Mouse (Mus musculus) hindbrain, embryonic 11.5 days (tissue): ENCODE measurements around the gene Sox5. TPM values are rescaled to one million over a fixed set of nuclear protein-coding genes. Genes with fewer than 3 reads are reported as not detected.

Experiments
- ATAC-seq: fragments of 200-750 bp; cut with Nextera tagmentation; 2 replicates; pipeline ENCODE4 v1.8.0; 2017; ENCODE audit warnings: mild to moderate bottlenecking, moderate TSS enrichment, moderate library complexity; ENCODE audit not compliant: low FRiP score
- DNase-seq: peaks from one replicate; pipeline ENCODE4 v3.0.0-alpha.2; 2015; ENCODE audit warnings: low spot score
- H3K27ac ChIP-seq: fragments of 300-500 bp; sonication (generic); 2 replicates; pipeline ENCODE4 v1.5.1; 2014; ENCODE audit warnings: mild to moderate bottlenecking, low read depth, low read length
- H3K27me3 ChIP-seq: fragments of 300-500 bp; sonication (generic); 2 replicates; pipeline ENCODE4 v1.6.1; 2014; ENCODE audit warnings: mild to moderate bottlenecking, low read length, moderate library complexity, mixed read lengths; ENCODE audit not compliant: control insufficient read depth, insufficient read depth
- H3K36me3 ChIP-seq: fragments of 300-500 bp; sonication (generic); 2 replicates; pipeline ENCODE4 v1.6.1; 2014; ENCODE audit warnings: mild to moderate bottlenecking, low read length, moderate library complexity, mixed read lengths; ENCODE audit not compliant: control insufficient read depth, insufficient read depth
- H3K4me1 ChIP-seq: fragments of 300-500 bp; sonication (generic); replicated peaks from 2 replicates; pipeline ENCODE4 v1.6.1; 2014; ENCODE audit warnings: low read length, mixed read lengths; ENCODE audit not compliant: control insufficient read depth, insufficient read depth
- H3K4me2 ChIP-seq: fragments of 300-500 bp; sonication (generic); replicated peaks from 2 replicates; pipeline ENCODE4 v1.6.1; 2014; ENCODE audit warnings: mild to moderate bottlenecking, low read depth, low read length
- H3K4me3 ChIP-seq: fragments of 300-500 bp; sonication (generic); 2 replicates; pipeline ENCODE4 v1.5.1; 2014; ENCODE audit warnings: low read depth, low read length
- H3K9ac ChIP-seq: fragments of 300-500 bp; sonication (generic); 2 replicates; pipeline ENCODE4 v1.6.1; 2014; ENCODE audit warnings: low read depth, low read length
- H3K9me3 ChIP-seq: fragments of 300-500 bp; sonication (generic); 2 replicates; pipeline ENCODE4 v1.6.1; 2016; ENCODE audit warnings: low read length; ENCODE audit not compliant: control insufficient read depth
- WGBS: fragments of 180-500 bp; shearing (Covaris S2); extraction: QIAGEN DNeasy Blood & Tissue Kit; methylation state at CpG from one replicate; pipeline ENCODE4 v1.1.7; 2014; 5-methylcytosine and 5-hydroxymethylcytosine counted together
- polyA plus RNA-seq: library from polyadenylated mRNA; unstranded; fragments of >200 nt; fragmentation: Nextera tagmentation; extraction: Ambion mirVana; gene quantifications from 2 replicates; pipeline ENCODE4 v1.2.1, GENCODE M21; 2014

The Sox5 gene
- polyA plus RNA-seq, 1 experiment from 2014 or later = 35.0 TPM

DNA sequence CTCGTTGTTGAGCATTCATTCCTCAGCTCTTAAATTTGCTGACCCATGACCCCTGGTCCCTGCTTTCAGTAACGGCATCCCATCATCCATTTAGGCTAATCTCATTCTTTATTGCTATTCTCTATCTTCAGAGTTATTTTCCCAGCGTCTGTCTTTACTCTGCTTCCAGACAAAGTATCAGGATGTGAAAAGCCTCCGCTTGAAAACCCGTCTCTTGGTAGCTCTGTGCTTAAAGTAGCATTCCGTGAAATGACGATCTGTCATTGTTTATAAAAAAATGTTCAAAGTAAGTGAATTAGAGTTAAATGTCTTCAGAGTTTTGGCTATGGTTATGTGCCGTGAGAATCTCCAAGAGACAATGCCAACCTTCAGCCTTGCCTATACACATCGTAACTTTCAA, 915.2 kb downstream of the Sox5 start:
- ATAC-seq = no peak
- H3K4me1 ChIP-seq = no peaks in the 10 kb centered on the region; the same call in 1 of the 2 replicates
- no peaks in the 10 kb centered on the region for H3K9me3 ChIP-seq
- H3K27me3 ChIP-seq = no peaks in the 10 kb centered on the region
- WGBS = 82% methylated on average over 9 of the region's 9 CpGs
- H3K36me3 ChIP-seq = no peaks in the 10 kb centered on the region
- no peak overlapping the region for H3K9ac ChIP-seq
- DNase-seq = no peak
- H3K27ac ChIP-seq = no peak overlapping the region
- no peak overlapping the region for H3K4me3 ChIP-seq
- no peak overlapping the region for H3K4me2 ChIP-seq

GRCm38 (mm10) chr6:143862611-143863110, 919.1 kb downstream of the Sox5 start:
- 87% methylated on average over 6 of the region's 6 CpGs for WGBS
- DNase-seq = no peak

GRCm38 (mm10) chr6:143860036-143860435, 921.7 kb downstream of the Sox5 start:
- no peaks in the 10 kb centered on the region for H3K9me3 ChIP-seq
- WGBS = 87% methylated on average over 7 of the region's 7 CpGs
- H3K36me3 ChIP-seq = no peaks in the 10 kb centered on the region
- no peak overlapping the region for H3K9ac ChIP-seq
- H3K4me3 ChIP-seq = no peak overlapping the region
- no peaks in the 10 kb centered on the region for H3K27me3 ChIP-seq
- ATAC-seq (no peak), DNase-seq (no peak)
- no peak overlapping the region for H3K4me2 ChIP-seq
- H3K27ac ChIP-seq = no peak overlapping the region
- H3K4me1 ChIP-seq = no peaks in the 10 kb centered on the region; the same call in 1 of the 2 replicates

More at GRCm38 (mm10) chr6:143862611-143863110, 919.1 kb downstream of the Sox5 start:
- H3K36me3 ChIP-seq = no peaks in the 10 kb centered on the region
- H3K4me3 ChIP-seq = no peak overlapping the region
- H3K4me2 ChIP-seq = no peak overlapping the region
- H3K27me3 ChIP-seq = no peaks in the 10 kb centered on the region
- no peak overlapping the region for H3K9ac ChIP-seq
- H3K27ac ChIP-seq = no peak overlapping the region
- no peak for ATAC-seq
- no peaks in the 10 kb centered on the region for H3K9me3 ChIP-seq
- no peaks in the 10 kb centered on the region; the same call in 1 of the 2 replicates for H3K4me1 ChIP-seq

DNA sequence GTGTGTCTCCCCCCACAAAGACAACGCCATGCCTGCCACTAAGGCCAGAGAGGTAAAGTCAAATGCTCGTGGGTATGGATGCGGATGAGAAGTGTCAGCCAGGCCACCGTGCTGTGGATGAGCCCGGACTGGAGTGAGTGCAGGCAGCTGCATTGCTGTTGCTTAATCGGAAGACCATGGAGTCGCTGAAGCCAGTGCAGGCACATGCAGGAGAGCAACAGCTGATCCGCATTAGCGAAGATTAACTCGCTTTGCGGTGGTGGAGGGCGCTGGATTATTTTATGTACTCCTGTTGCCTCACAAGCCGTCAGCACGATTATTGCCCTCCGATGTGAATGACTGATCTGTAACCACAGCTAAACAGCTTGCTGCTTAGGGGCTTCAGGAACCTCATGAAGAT, 922.2 kb downstream of the Sox5 start:
- no peaks in the 10 kb centered on the region; the same call in 1 of the 2 replicates for H3K4me1 ChIP-seq
- ATAC-seq (no peak), DNase-seq (no peak)
- H3K27ac ChIP-seq = no peak overlapping the region
- H3K27me3 ChIP-seq = no peaks in the 10 kb centered on the region
- no peak overlapping the region for H3K9ac ChIP-seq
- no peaks in the 10 kb centered on the region for H3K36me3 ChIP-seq
- no peak overlapping the region for H3K4me3 ChIP-seq
- no peaks in the 10 kb centered on the region for H3K9me3 ChIP-seq
- WGBS = 88% methylated on average over 15 of the region's 15 CpGs
- H3K4me2 ChIP-seq = no peak overlapping the region

GRCm38 (mm10) chr6:143858551-143858950, 923.2 kb downstream of the Sox5 start:
- H3K4me1 ChIP-seq = no peaks in the 10 kb centered on the region; the same call in 1 of the 2 replicates
- no peak overlapping the region for H3K9ac ChIP-seq
- no peaks in the 10 kb centered on the region for H3K36me3 ChIP-seq
- H3K4me2 ChIP-seq = no peak overlapping the region
- no peak overlapping the region for H3K27ac ChIP-seq
- H3K4me3 ChIP-seq = no peak overlapping the region
- no peaks in the 10 kb centered on the region for H3K9me3 ChIP-seq
- DNase-seq = no peak
- no peaks in the 10 kb centered on the region for H3K27me3 ChIP-seq
- ATAC-seq = no peak
- 91% methylated on average over 2 of the region's 2 CpGs for WGBS

DNA sequence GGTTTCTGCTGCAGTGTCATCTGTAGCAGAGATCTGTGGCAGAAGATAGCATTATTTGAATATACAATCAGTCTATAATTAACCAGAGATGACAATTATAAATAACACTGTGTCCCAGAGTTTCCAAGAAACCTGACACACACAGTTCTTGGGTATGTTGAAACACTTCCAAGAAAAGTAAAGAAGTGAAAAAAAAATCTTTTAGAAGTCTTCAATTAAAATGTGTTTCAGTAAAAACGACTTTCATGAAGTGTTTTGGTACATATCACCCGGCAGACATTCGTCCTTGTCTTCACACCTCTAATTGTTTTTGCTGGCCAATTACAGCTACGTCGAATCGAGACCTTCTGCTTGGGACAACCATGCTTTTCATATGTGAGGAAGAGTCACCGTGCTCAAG, 924.4 kb downstream of the Sox5 start:
- no peak overlapping the region for H3K9ac ChIP-seq
- DNase-seq (no peak), ATAC-seq (no peak)
- H3K36me3 ChIP-seq = no peaks in the 10 kb centered on the region
- 90% methylated on average over 7 of the region's 7 CpGs for WGBS
- H3K27me3 ChIP-seq = no peaks in the 10 kb centered on the region
- no peak overlapping the region for H3K4me3 ChIP-seq
- H3K4me2 ChIP-seq = no peak overlapping the region
- H3K27ac ChIP-seq = no peak overlapping the region
- H3K4me1 ChIP-seq = no peaks in the 10 kb centered on the region; the same call in 1 of the 2 replicates
- no peaks in the 10 kb centered on the region for H3K9me3 ChIP-seq

DNA sequence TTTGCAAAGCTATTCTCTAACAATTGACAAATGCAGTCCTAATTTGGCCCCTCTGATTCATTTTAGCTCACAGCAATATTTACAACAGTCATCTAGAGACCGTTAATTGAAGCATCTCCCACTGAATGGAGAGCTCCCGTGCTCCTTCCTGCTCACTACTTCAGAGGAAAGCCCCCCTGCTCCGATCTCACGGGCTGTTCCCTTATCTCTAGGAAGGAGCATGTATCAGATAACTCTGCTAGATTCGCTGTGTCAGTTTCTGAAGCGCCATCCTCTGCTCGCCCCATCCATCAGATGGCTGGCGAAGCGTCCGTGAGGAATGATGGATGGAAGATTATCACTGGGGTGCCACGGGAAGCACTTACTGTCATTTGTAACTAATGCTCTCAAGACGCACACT, 926.4 kb downstream of the Sox5 start:
- DNase-seq (peak; percentile 11), ATAC-seq (0 out of 2 replicates have a peak, but pooled peaks have one; percentile 30)
- Histone ChIP-seq H3K27ac (no peak overlapping the region), H3K4me3 (no peak overlapping the region), H3K4me1 (no peaks in the 10 kb centered on the region), H3K9me3 (no peaks in the 10 kb centered on the region), H3K36me3 (no peaks in the 10 kb centered on the region), H3K9ac (no peak overlapping the region), H3K4me2 (no peak overlapping the region), H3K27me3 (no peaks in the 10 kb centered on the region)
- WGBS = 52% methylated on average over 12 of the region's 12 CpGs

- Histone ChIP-seq H3K9ac (no peak overlapping the region), H3K27me3 (no peaks in the 10 kb centered on the region), H3K4me1 (no peaks in the 10 kb centered on the region), H3K27ac (no peak overlapping the region), H3K36me3 (no peaks in the 10 kb centered on the region), H3K4me3 (no peak overlapping the region), H3K4me2 (no peak overlapping the region), H3K9me3 (no peaks in the 10 kb centered on the region)
- DNase-seq = no peak
- WGBS = 89% methylated on average over 3 of the region's 3 CpGs
- no peak for ATAC-seq
These were observed 927.7 kb downstream of the Sox5 start for GRCm38 (mm10) chr6:143854031-143854430.

GRCm38 (mm10) chr6:143845761-143846160, 936.0 kb downstream of the Sox5 start:
- no peak overlapping the region for H3K9ac ChIP-seq
- H3K27me3 ChIP-seq = no peaks in the 10 kb centered on the region
- no peak overlapping the region for H3K4me3 ChIP-seq
- DNase-seq (no peak), ATAC-seq (no peak)
- H3K36me3 ChIP-seq = no peaks in the 10 kb centered on the region
- H3K4me2 ChIP-seq = no peak overlapping the region
- no peaks in the 10 kb centered on the region for H3K9me3 ChIP-seq
- no peaks in the 10 kb centered on the region for H3K4me1 ChIP-seq
- no peak overlapping the region for H3K27ac ChIP-seq
